Comparison of ENCODE assay signal across 8 mouse cellular contexts in genomic region chr15:77798664-77799490, GRCm38 (mm10). TPM values are rescaled to one million over a fixed set of nuclear protein-coding genes. Genes with fewer than 3 reads are reported as not detected.
DNase-seq lines count a peak whose midpoint lies in the region; ATAC-seq and TF ChIP-seq lines count a peak whose summit lies in the region.

No protein-coding gene starts in this region.

- H3K9ac ChIP-seq in lung, embryonic 15.5 days: peak overlapping the region; percentile 25

- H3K9me3 ChIP-seq in lung, embryonic 15.5 days: no peaks in the 10 kb centered on the region

- peak; percentile 39 for DNase-seq in ovary, postnatal 36 days (ENCODE audit: low spot score)
- DNase-seq in ovary, postnatal 10 days (ENCODE audit: low spot score): no peak
- DNase-seq in brain, embryonic 14.5 days (ENCODE audit: low read depth): peak; percentile 52
- peak; percentile 67 to 76 for DNase-seq in kidney, adult 8-10 months
- no peak for DNase-seq in spleen, adult 18-20 months

- H3K36me3 ChIP-seq in lung, embryonic 15.5 days: peaks cover 45% of the 10 kb centered on the region

- H3K27me3 ChIP-seq in lung, embryonic 15.5 days: no peaks in the 10 kb centered on the region

- peak; percentile 57 for ATAC-seq in granulocyte monocyte progenitor cell, adult 5-6 weeks (replicated peaks; ENCODE audit: poor library complexity, severe bottlenecking)
- peak; percentile 75 for ATAC-seq in lung, embryonic 15.5 days (ENCODE audit: borderline replicate concordance, extremely low read depth, low FRiP score, low TSS enrichment)

- no peak for TF ChIP-seq POLR2A in brain, embryonic 14.5 days (IDR thresholded peaks at IDR 0.05; ENCODE audit: borderline replicate concordance, extremely low read depth, insufficient read depth, insufficient read length, poor library complexity, severe bottlenecking)
- TF ChIP-seq POLR2A in olfactory bulb, adult 2 months (IDR thresholded peaks at IDR 0.05; ENCODE audit: insufficient read depth, low read depth, low read length): no peak

- 13% methylated on average over 14 of the region's 14 CpGs for WGBS in lung, embryonic 15.5 days
- 25% methylated on average over 14 of the region's 14 CpGs for WGBS in olfactory bulb, adult 2 months

- H3K4me3 ChIP-seq in lung, embryonic 15.5 days: no peak overlapping the region
- H3K4me3 ChIP-seq in olfactory bulb, adult 2 months (ENCODE audit: insufficient read depth, low read depth, low read length): no peak overlapping the region

- H3K4me1 ChIP-seq in lung, embryonic 15.5 days: peaks cover 49% of the 10 kb centered on the region
- peaks cover 71% of the 10 kb centered on the region for H3K4me1 ChIP-seq in olfactory bulb, adult 2 months (ENCODE audit: control insufficient read depth, insufficient read depth, low read length)

- H3K4me2 ChIP-seq in lung, embryonic 15.5 days: peak overlapping the region; percentile 30

- H3K27ac ChIP-seq in lung, embryonic 15.5 days: peak overlapping the region; percentile 95
- H3K27ac ChIP-seq in olfactory bulb, adult 2 months (ENCODE audit: insufficient read depth, low read depth, low read length): peak overlapping the region; percentile 86

- no peak for TF ChIP-seq CTCF in brain, embryonic 14.5 days (IDR thresholded peaks at IDR 0.05; ENCODE audit: borderline replicate concordance, extremely low read depth, insufficient read depth, insufficient read length)
- no peak for TF ChIP-seq CTCF in olfactory bulb, adult 2 months (IDR thresholded peaks at IDR 0.05; ENCODE audit: insufficient read depth, low read depth, low read length)

RNA-seq across cellular contexts. Expression of gene Apol8, which starts 42.1 kb away (rescaled TPM):
- polyA plus RNA-seq in brain, embryonic 14.5 days (2012; rRNA removed): 0.30 and 0.37 TPM in 2 replicates
- total RNA-seq in granulocyte monocyte progenitor cell, adult 5-6 weeks (2014; fragmentation: Nextera tagmentation): not detected in 2 replicates
- 0.04 TPM in 1 of 2 replicates, not detected in the other for total RNA-seq in granulocyte monocyte progenitor cell, adult 5-6 weeks (2017)
- polyA plus RNA-seq in lung, embryonic 15.5 days (2015; fragmentation: Nextera tagmentation; extraction: Ambion mirVana): 0.23 TPM in 1 of 2 replicates, not detected in the other
- polyA plus RNA-seq in olfactory bulb, adult 2 months (2012; ENCODE audit: insufficient read depth, insufficient read length, low replicate concordance, missing spikeins): not detected in 2 replicates

RNA-seq across cellular contexts. Expression of gene Myh9, which starts 43.1 kb away (rescaled TPM):
- 12.1 and 29.9 TPM in 2 replicates for polyA plus RNA-seq in brain, embryonic 14.5 days (2012; rRNA removed)
- total RNA-seq in granulocyte monocyte progenitor cell, adult 5-6 weeks (2014; fragmentation: Nextera tagmentation): 199 and 315 TPM in 2 replicates
- total RNA-seq in granulocyte monocyte progenitor cell, adult 5-6 weeks (2017): 285 and 305 TPM in 2 replicates
- polyA plus RNA-seq in lung, embryonic 15.5 days (2015; fragmentation: Nextera tagmentation; extraction: Ambion mirVana): 62.5 and 67.7 TPM in 2 replicates
- 307 and 350 TPM in 2 replicates for polyA plus RNA-seq in olfactory bulb, adult 2 months (2012; ENCODE audit: insufficient read depth, insufficient read length, low replicate concordance, missing spikeins)

Comparison
In these comparisons a context has a peak if more than half of its experiments do, and no peak if none do; other contexts are left out.
1. DNase-seq: peak in ovary, postnatal 36 days (single experiment), brain, embryonic 14.5 days (single experiment) and kidney, adult 8-10 months (2 of 2); none in ovary, postnatal 10 days (single experiment) and spleen, adult 18-20 months (0 of 2).